ENCODE assay signal across 10 mouse cellular contexts in genomic region chr7:15966489-15966888, GRCm38 (mm10). TPM values are rescaled to one million over a fixed set of nuclear protein-coding genes. Genes with fewer than 3 reads are reported as not detected.
DNase-seq lines count a peak whose midpoint lies in the region; ATAC-seq and TF ChIP-seq lines count a peak whose summit lies in the region.
"Had no signal": no experiment of that assay in that cellular context is flagged by ENCODE, and none has a peak within 500 bp of the region (broad histone marks: within the 10 kb centered on the region; RNA-seq: fewer than 3 reads in every experiment).

No protein-coding gene starts in this region.

- 80% methylated on average over 3 of the region's 3 CpGs for WGBS in forebrain, embryonic 10.5 days
- 75% methylated on average over 3 of the region's 3 CpGs for WGBS in forebrain, embryonic 14.5 days
- 83% methylated on average over 3 of the region's 3 CpGs for WGBS in embryonic facial prominence, embryonic 10.5 days
- 59% methylated on average over 3 of the region's 3 CpGs for WGBS in limb, embryonic 15.5 days
- WGBS in forebrain, embryonic 12.5 days = 83% methylated on average over 3 of the region's 3 CpGs

- peak overlapping the region; percentile 54; the same call in 1 of the 2 replicates for H3K4me3 ChIP-seq in forebrain, embryonic 10.5 days
- no peak overlapping the region for H3K4me3 ChIP-seq in forebrain, embryonic 14.5 days (ENCODE audit: low read depth, low read length)
- H3K4me3 ChIP-seq in layer of hippocampus, adult 2 months = peak overlapping the region; percentile 57; the same call in 1 of the 2 replicates
- peak overlapping the region; percentile 57 for H3K4me3 ChIP-seq in embryonic facial prominence, embryonic 10.5 days
- H3K4me3 ChIP-seq in limb, embryonic 15.5 days = peak overlapping the region; percentile 57
- H3K4me3 ChIP-seq in forebrain, embryonic 12.5 days (replicated peaks) = no peak overlapping the region

- no peaks in the 10 kb centered on the region for H3K9me3 ChIP-seq in forebrain, embryonic 10.5 days
- H3K9me3 ChIP-seq in forebrain, embryonic 14.5 days (replicated peaks; ENCODE audit: control insufficient read depth, low read length) = no peaks in the 10 kb centered on the region
- 0 out of 2 replicates have a peak, but pooled peaks cover 4% of the 10 kb centered on the region for H3K9me3 ChIP-seq in embryonic facial prominence, embryonic 10.5 days
- H3K9me3 ChIP-seq in limb, embryonic 15.5 days = no peaks in the 10 kb centered on the region
- no peaks in the 10 kb centered on the region for H3K9me3 ChIP-seq in forebrain, embryonic 12.5 days

- no peak for DNase-seq in forebrain, embryonic 10.5 days (ENCODE audit: extremely low spot score, low spot score)
- DNase-seq in forebrain, embryonic 14.5 days (ENCODE audit: low spot score) = no peak
- no peak for DNase-seq in layer of hippocampus, adult 2 months (ENCODE audit: low spot score in 2 of 2)
- no peak for DNase-seq in layer of hippocampus, adult 11-12 months (ENCODE audit: low spot score)
- no peak for DNase-seq in embryonic facial prominence, embryonic 10.5 days (ENCODE audit: low spot score)
- no peak for DNase-seq in spleen, postnatal 10 days (ENCODE audit: low spot score in 2 of 2)
- DNase-seq: layer of hippocampus, postnatal 36 days; retina, postnatal 1 day had no signal

- H3K9ac ChIP-seq in forebrain, embryonic 14.5 days (ENCODE audit: low read length) = no peak overlapping the region
- H3K9ac ChIP-seq in limb, embryonic 15.5 days = 0 out of 2 replicates have a peak overlapping the region, but pooled peaks have one; percentile 55
- H3K9ac ChIP-seq in forebrain, embryonic 12.5 days = no peak overlapping the region

- H3K27ac ChIP-seq in forebrain, embryonic 10.5 days = no peak overlapping the region
- H3K27ac ChIP-seq in forebrain, embryonic 14.5 days (ENCODE audit: low read depth, low read length) = no peak overlapping the region
- H3K27ac ChIP-seq in layer of hippocampus, adult 2 months = no peak overlapping the region
- H3K27ac ChIP-seq in embryonic facial prominence, embryonic 10.5 days (replicated peaks) = no peak overlapping the region
- H3K27ac ChIP-seq in limb, embryonic 15.5 days = no peak overlapping the region; the same call in 1 of the 2 replicates
- H3K27ac ChIP-seq in forebrain, embryonic 12.5 days = no peak overlapping the region

- H3K4me1 ChIP-seq in forebrain, embryonic 10.5 days = peaks cover 24% of the 10 kb centered on the region
- H3K4me1 ChIP-seq in forebrain, embryonic 14.5 days (ENCODE audit: control insufficient read depth, insufficient read depth, low read length) = peaks cover 9% of the 10 kb centered on the region
- peaks cover 33% of the 10 kb centered on the region for H3K4me1 ChIP-seq in embryonic facial prominence, embryonic 10.5 days
- peaks cover 52% of the 10 kb centered on the region for H3K4me1 ChIP-seq in limb, embryonic 15.5 days
- H3K4me1 ChIP-seq in forebrain, embryonic 12.5 days = peaks cover 14% of the 10 kb centered on the region

- TF ChIP-seq CTCF in layer of hippocampus, adult 2 months (conservative IDR thresholded peaks at IDR 0.05) = no peak

- H3K27me3 ChIP-seq in forebrain, embryonic 10.5 days (ENCODE audit: poor library complexity, severe bottlenecking) = peaks cover 7% of the 10 kb centered on the region; the same call in 1 of the 2 replicates
- no peaks in the 10 kb centered on the region for H3K27me3 ChIP-seq in forebrain, embryonic 14.5 days (replicated peaks; ENCODE audit: control insufficient read depth, insufficient read depth, low read length)
- H3K27me3 ChIP-seq in embryonic facial prominence, embryonic 10.5 days (replicated peaks; ENCODE audit: low read depth, poor library complexity, severe bottlenecking) = no peaks in the 10 kb centered on the region
- H3K27me3 ChIP-seq in limb, embryonic 15.5 days = no peaks in the 10 kb centered on the region
- no peaks in the 10 kb centered on the region for H3K27me3 ChIP-seq in forebrain, embryonic 12.5 days

- ATAC-seq in forebrain, embryonic 14.5 days = no peak
- ATAC-seq in limb, embryonic 15.5 days (ENCODE audit: insufficient number of reproducible peaks, low FRiP score, low TSS enrichment, low read depth) = no peak
- no peak for ATAC-seq in forebrain, embryonic 12.5 days (ENCODE audit: low FRiP score)

- no peak overlapping the region for H3K4me2 ChIP-seq in forebrain, embryonic 14.5 days (ENCODE audit: low read length)
- H3K4me2 ChIP-seq in limb, embryonic 15.5 days = peak overlapping the region; percentile 52
- H3K4me2 ChIP-seq in forebrain, embryonic 12.5 days = no peak overlapping the region

- H3K36me3 ChIP-seq in forebrain, embryonic 10.5 days (replicated peaks) = peaks cover 18% of the 10 kb centered on the region
- H3K36me3 ChIP-seq in forebrain, embryonic 14.5 days (ENCODE audit: control insufficient read depth, insufficient read depth, low read length) = peaks cover 11% of the 10 kb centered on the region
- H3K36me3 ChIP-seq in embryonic facial prominence, embryonic 10.5 days (replicated peaks) = peaks cover 19% of the 10 kb centered on the region
- H3K36me3 ChIP-seq in limb, embryonic 15.5 days = peaks cover 14% of the 10 kb centered on the region
- H3K36me3 ChIP-seq in forebrain, embryonic 12.5 days (replicated peaks) = peaks cover 20% of the 10 kb centered on the region

RNA-seq across cellular contexts. Expression of gene Ehd2, which starts 0.9 kb away (rescaled TPM):
- 10.1 and 11.2 TPM in 2 replicates for polyA plus RNA-seq in forebrain, embryonic 10.5 days (2016; fragmentation: Nextera tagmentation; extraction: Ambion mirVana)
- polyA plus RNA-seq in forebrain, embryonic 14.5 days (2014; fragmentation: Nextera tagmentation; extraction: Ambion mirVana) = 4.5 and 6.2 TPM in 2 replicates
- 1 to 10 TPM; 6.7 to 7.3 TPM for total RNA-seq in layer of hippocampus, adult 2 months (2021)
- polyA plus RNA-seq in embryonic facial prominence, embryonic 10.5 days (2016; fragmentation: Nextera tagmentation; extraction: Ambion mirVana) = 11.6 and 13.8 TPM in 2 replicates
- 62.8 and 71.1 TPM in 2 replicates for polyA plus RNA-seq in limb, embryonic 15.5 days (2015; fragmentation: Nextera tagmentation; extraction: Ambion mirVana)
- 6.6 and 7.6 TPM in 2 replicates for polyA plus RNA-seq in forebrain, embryonic 12.5 days (2016; fragmentation: Nextera tagmentation; extraction: Ambion mirVana)

RNA-seq across cellular contexts. Expression of gene Nop53, which starts 20.6 kb away (rescaled TPM):
- polyA plus RNA-seq in forebrain, embryonic 10.5 days (2016; fragmentation: Nextera tagmentation; extraction: Ambion mirVana) = 171 and 179 TPM in 2 replicates
- polyA plus RNA-seq in forebrain, embryonic 14.5 days (2014; fragmentation: Nextera tagmentation; extraction: Ambion mirVana) = 142 and 147 TPM in 2 replicates
- 100 to 1,000 TPM; 115 to 121 TPM for total RNA-seq in layer of hippocampus, adult 2 months (2021)
- polyA plus RNA-seq in embryonic facial prominence, embryonic 10.5 days (2016; fragmentation: Nextera tagmentation; extraction: Ambion mirVana) = 180 and 185 TPM in 2 replicates
- polyA plus RNA-seq in limb, embryonic 15.5 days (2015; fragmentation: Nextera tagmentation; extraction: Ambion mirVana) = 196 and 208 TPM in 2 replicates
- 165 and 169 TPM in 2 replicates for polyA plus RNA-seq in forebrain, embryonic 12.5 days (2016; fragmentation: Nextera tagmentation; extraction: Ambion mirVana)

RNA-seq across cellular contexts. Expression of gene Selenow, which starts 44.3 kb away (rescaled TPM):
- polyA plus RNA-seq in forebrain, embryonic 10.5 days (2016; fragmentation: Nextera tagmentation; extraction: Ambion mirVana) = 828 and 843 TPM in 2 replicates
- polyA plus RNA-seq in forebrain, embryonic 14.5 days (2014; fragmentation: Nextera tagmentation; extraction: Ambion mirVana) = 1,730 and 1,790 TPM in 2 replicates
- 1,000 to 10,000 TPM; 1,462 to 1,494 TPM for total RNA-seq in layer of hippocampus, adult 2 months (2021)
- polyA plus RNA-seq in embryonic facial prominence, embryonic 10.5 days (2016; fragmentation: Nextera tagmentation; extraction: Ambion mirVana) = 756 and 839 TPM in 2 replicates
- 871 and 889 TPM in 2 replicates for polyA plus RNA-seq in limb, embryonic 15.5 days (2015; fragmentation: Nextera tagmentation; extraction: Ambion mirVana)
- 1,130 and 1,137 TPM in 2 replicates for polyA plus RNA-seq in forebrain, embryonic 12.5 days (2016; fragmentation: Nextera tagmentation; extraction: Ambion mirVana)

Comparison
In these comparisons a context has a peak if more than half of its experiments do, and no peak if none do; other contexts are left out.
1. H3K4me3 ChIP-seq: peak in forebrain, embryonic 10.5 days (single experiment), layer of hippocampus, adult 2 months (single experiment), embryonic facial prominence, embryonic 10.5 days (single experiment) and limb, embryonic 15.5 days (single experiment); none in forebrain, embryonic 14.5 days (single experiment) and forebrain, embryonic 12.5 days (single experiment).